Comparison of ENCODE assay signal across 16 mouse cellular contexts in the genomic region with DNA sequence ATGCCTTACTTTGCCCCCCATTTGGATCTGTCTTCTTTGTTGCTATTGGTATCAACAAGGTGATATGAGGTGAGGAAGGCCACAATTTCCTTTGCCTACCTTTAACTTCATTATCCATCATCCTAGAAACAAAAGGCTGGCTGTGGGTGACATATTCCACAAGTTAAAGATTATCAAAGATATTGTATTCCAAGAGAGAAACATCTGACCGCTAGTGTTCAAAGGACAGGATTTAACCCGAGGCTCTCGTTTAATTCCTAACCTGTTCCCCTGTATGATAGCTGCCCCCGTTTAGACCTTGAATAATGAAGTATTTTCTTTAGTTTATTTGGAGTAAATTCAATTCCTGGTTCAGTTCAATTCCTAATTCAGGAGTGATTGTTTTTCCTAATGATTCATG.
"Had no signal": no experiment of that assay in that cellular context is flagged by ENCODE, and none has a peak within 500 bp of the region (broad histone marks: within the 10 kb centered on the region; RNA-seq: fewer than 3 reads in every experiment).

No protein-coding gene starts in this region.

- H3K4me2 ChIP-seq: neural tube, embryonic 13.5 days; neural tube, embryonic 15.5 days; stomach, embryonic 15.5 days had no signal

- H3K27me3 ChIP-seq: neural tube, embryonic 13.5 days; neural tube, embryonic 15.5 days; stomach, embryonic 15.5 days had no signal

- H3K27ac ChIP-seq: neural tube, embryonic 13.5 days; neural tube, embryonic 15.5 days; stomach, embryonic 15.5 days; stomach, postnatal 0 days had no signal

- H3K4me3 ChIP-seq: neural tube, embryonic 13.5 days; neural tube, embryonic 15.5 days; stomach, embryonic 15.5 days had no signal

- H3K9ac ChIP-seq: neural tube, embryonic 13.5 days; neural tube, embryonic 15.5 days; stomach, embryonic 15.5 days had no signal

- DNase-seq: retina, postnatal 1 day; right cerebral cortex, adult 18-20 months; right cerebral cortex, postnatal 14 days; right cerebral cortex, postnatal 25 days; right cerebral cortex, postnatal 4 days; spleen, adult 18-20 months; thymus, adult 18-20 months; thymus, adult 2 months; thymus, postnatal 14 days; thymus, postnatal 25 days; thymus, postnatal 36 days; thymus, postnatal 4 days had no signal

- H3K4me1 ChIP-seq: neural tube, embryonic 13.5 days; neural tube, embryonic 15.5 days; stomach, embryonic 15.5 days had no signal

- H3K36me3 ChIP-seq: neural tube, embryonic 13.5 days; neural tube, embryonic 15.5 days; stomach, embryonic 15.5 days had no signal

- H3K9me3 ChIP-seq: neural tube, embryonic 13.5 days; neural tube, embryonic 15.5 days; stomach, embryonic 15.5 days had no signal
